Mouse (Mus musculus) liver, embryonic 14.5 days (tissue): Measurements from ENCODE around the gene Tiam2. TPM values are rescaled to one million over a fixed set of nuclear protein-coding genes. Genes with fewer than 3 reads are reported as not detected.

Source experiments
- ATAC-seq: fragments of 200-750 bp; cut with Nextera tagmentation; 2 replicates; pipeline ENCODE4 v1.8.0; 2017; ENCODE audit warnings: moderate number of reproducible peaks, mild to moderate bottlenecking, moderate library complexity; ENCODE audit not compliant: insufficient read depth
- DNase-seq, 3 experiments: peaks; one replicate each; pipeline ENCODE4 v3.0.0-alpha.2; 2012 to 2013; ENCODE audit warnings: low read depth in 3 of 3, low spot score in 3 of 3
- H3K27ac ChIP-seq: fragments of 300-500 bp; sonication (generic); 2 replicates; pipeline ENCODE4 v1.5.1; 2014; ENCODE audit warnings: moderate library complexity, mild to moderate bottlenecking, control low read depth, inconsistent platforms
- H3K27me3 ChIP-seq: fragments of 300-500 bp; sonication (generic); 2 replicates; pipeline ENCODE4 v1.6.1; 2014; ENCODE audit warnings: mild to moderate bottlenecking, low read length, moderate library complexity; ENCODE audit not compliant: control insufficient read depth, insufficient read depth
- H3K36me3 ChIP-seq: fragments of 300-500 bp; sonication (generic); replicated peaks from 2 replicates; pipeline ENCODE4 v1.6.1; 2014; ENCODE audit warnings: low read depth; ENCODE audit not compliant: control insufficient read depth, insufficient read depth
- H3K4me1 ChIP-seq, 2 experiments: fragments of 200-500 bp in 1 of 2; fragments of 300-500 bp in 1 of 2; sonication (generic) in 1 of 2; replicated peaks; 2 replicates each; pipeline ENCODE4 v1.6.1; 2012 to 2014; ENCODE audit warnings: antibody characterized with exemption in 1 of 2, inconsistent platforms in 1 of 2, low read length in 1 of 2; ENCODE audit not compliant: control insufficient read depth in 2 of 2, insufficient read depth in 2 of 2
- H3K4me2 ChIP-seq: fragments of 300-500 bp; sonication (generic); 2 replicates; pipeline ENCODE4 v1.6.1; 2014; ENCODE audit warnings: low read depth, mild to moderate bottlenecking, control low read depth, moderate library complexity
- H3K4me3 ChIP-seq, 2 experiments: fragments of 200-500 bp in 1 of 2; fragments of 300-500 bp in 1 of 2; sonication (generic) in 1 of 2; 2 replicates each; pipeline ENCODE4 v1.5.1; 2012 to 2014; ENCODE audit warnings: low read depth in 2 of 2, low read length in 2 of 2, mild to moderate bottlenecking in 2 of 2, control low read depth in 1 of 2, inconsistent platforms in 1 of 2, moderate library complexity in 1 of 2; ENCODE audit not compliant: insufficient read depth in 1 of 2
- H3K9ac ChIP-seq: fragments of 300-500 bp; sonication (generic); replicated peaks from 2 replicates; pipeline ENCODE4 v1.6.1; 2014; ENCODE audit warnings: mild to moderate bottlenecking, control low read depth, moderate library complexity
- H3K9me3 ChIP-seq: fragments of 300-500 bp; sonication (generic); 2 replicates; pipeline ENCODE4 v1.6.1; 2016; ENCODE audit warnings: low read length, mixed read lengths; ENCODE audit not compliant: control insufficient read depth
- CTCF ChIP-seq: IDR thresholded peaks from 2 replicates; pipeline ENCODE4 v1.5.1; 2016; ENCODE audit warnings: antibody characterized with exemption, low read depth, control low read depth
- EP300 ChIP-seq: IDR thresholded peaks from 2 replicates; pipeline ENCODE4 v1.6.1; 2016; ENCODE audit warnings: antibody characterized with exemption, low read depth
- WGBS: fragments of 180-500 bp; shearing (Covaris S2); extraction: QIAGEN DNeasy Blood & Tissue Kit; methylation state at CpG from one replicate; pipeline ENCODE4 v1.1.7; 2014; ENCODE audit not compliant: insufficient replicate concordance; 5-methylcytosine and 5-hydroxymethylcytosine counted together
- polyA plus RNA-seq, 2 experiments: library from polyadenylated mRNA; depleted of rRNA in 1 of 2; stranded (reverse) in 1 of 2; unstranded in 1 of 2; fragments of >200 nt; fragmentation: Nextera tagmentation in 1 of 2; extraction: Ambion mirVana in 1 of 2; gene quantifications; 2 replicates each; pipeline versions ENCODE4 v1.2.1 to v1.2.3; 2012 to 2014

The Tiam2 gene
- polyA plus RNA-seq, 2 experiments = 0.30 to 0.60 TPM

GRCm38 (mm10) chr17:3541033-3541432, 214.7 kb downstream of the Tiam2 start:
- H3K9ac ChIP-seq = no peak overlapping the region
- WGBS = 76% methylated on average over 5 of the region's 5 CpGs
- ATAC-seq = no peak

GRCm38 (mm10) chr17:3547725-3548124, 221.4 kb downstream of the Tiam2 start:
- WGBS = 60% methylated on average over 7 of the region's 7 CpGs
- Histone ChIP-seq H3K27me3 (no peaks in the 10 kb centered on the region), H3K4me2 (no peak overlapping the region), H3K36me3 (no peaks in the 10 kb centered on the region; the same call in 1 of the 2 replicates), H3K4me1 (no peaks in the 10 kb centered on the region), H3K27ac (no peak overlapping the region), H3K4me3 (no peak overlapping the region), H3K9ac (no peak overlapping the region), H3K9me3 (no peaks in the 10 kb centered on the region)
- TF ChIP-seq EP300 (no peak), CTCF (no peak)
- no peak for ATAC-seq
- DNase-seq = no peak

More at GRCm38 (mm10) chr17:3541033-3541432, 214.7 kb downstream of the Tiam2 start:
- Histone ChIP-seq H3K4me1 (no peaks in the 10 kb centered on the region), H3K27ac (no peak overlapping the region), H3K36me3 (no peaks in the 10 kb centered on the region; the same call in 1 of the 2 replicates), H3K4me3 (no peak overlapping the region), H3K9me3 (no peaks in the 10 kb centered on the region), H3K4me2 (no peak overlapping the region), H3K27me3 (no peaks in the 10 kb centered on the region)
- no peak for DNase-seq
- no peak for TF ChIP-seq EP300
- no peak for TF ChIP-seq CTCF

- peaks cover 17% of the 10 kb centered on the region in 2 experiments for H3K4me1 ChIP-seq
- peak overlapping the region; percentile 62 for H3K9ac ChIP-seq
- TF ChIP-seq EP300 (no peak), CTCF (no peak)
These were observed 229.9 kb downstream of the Tiam2 start for GRCm38 (mm10) chr17:3556251-3556650.

GRCm38 (mm10) chr17:3557331-3558311, 231.2 kb downstream of the Tiam2 start, which contains the start of gene Tfb1m:
TSS of gene Tfb1m (minus strand) at chr17:3557781.
- H3K9ac ChIP-seq = peak within 1 kb of the TSS; percentile 62
- WGBS = under 1% methylated on average over 60 of the region's 60 CpGs

More at GRCm38 (mm10) chr17:3556251-3556650, 229.9 kb downstream of the Tiam2 start:
- peak in 2 of 3 experiments; percentile 36 for DNase-seq
- ATAC-seq = no peak
- Histone ChIP-seq H3K4me2 (peak overlapping the region; percentile 73), H3K36me3 (no peaks in the 10 kb centered on the region), H3K9me3 (no peaks in the 10 kb centered on the region), H3K27me3 (no peaks in the 10 kb centered on the region), H3K27ac (peak overlapping the region; percentile 65), H3K4me3 (peak overlapping the region; percentile 15 to 77; a peak in 3 of 4 replicates)
- WGBS = 30% methylated on average over 1 of the region's 1 CpGs

GRCm38 (mm10) chr17:3558356-3558870, 232.0 kb downstream of the Tiam2 start:
- ATAC-seq (no peak), DNase-seq (no peak)
- peak overlapping the region; percentile 73 for H3K4me2 ChIP-seq
- peak overlapping the region; percentile 50 to 77; a peak in 2 of 4 replicates for H3K4me3 ChIP-seq
- H3K4me1 ChIP-seq = peaks cover 15 to 17% of the 10 kb centered on the region in 2 experiments
- WGBS = 76% methylated on average over 9 of the region's 9 CpGs
- no peaks in the 10 kb centered on the region for H3K27me3 ChIP-seq
- peak overlapping the region; percentile 59 for H3K9ac ChIP-seq
- H3K36me3 ChIP-seq = no peaks in the 10 kb centered on the region
- H3K9me3 ChIP-seq = no peaks in the 10 kb centered on the region
- peak overlapping the region; percentile 63 for H3K27ac ChIP-seq
- TF ChIP-seq EP300 (no peak), CTCF (no peak)

More at GRCm38 (mm10) chr17:3557331-3558311, 231.2 kb downstream of the Tiam2 start, which contains the start of gene Tfb1m:
- Histone ChIP-seq H3K36me3 (no peaks in the 10 kb centered on the region), H3K27ac (peak within 1 kb of the TSS; percentile 65), H3K27me3 (no peaks in the 10 kb centered on the region), H3K4me1 (peaks cover 17% of the 10 kb centered on the region in 2 experiments), H3K4me3 (peak within 1 kb of the TSS; percentile 77 to 82), H3K4me2 (peak within 1 kb of the TSS; percentile 73), H3K9me3 (no peaks in the 10 kb centered on the region)
- TF ChIP-seq EP300 = no peak
- TF ChIP-seq CTCF = no peak
- ATAC-seq (peak; percentile 99), DNase-seq (peak; percentile 98 to 99 (median 99))
